Mouse (Mus musculus): ENCODE measurements around the gene Cyp2g1.

DNA sequence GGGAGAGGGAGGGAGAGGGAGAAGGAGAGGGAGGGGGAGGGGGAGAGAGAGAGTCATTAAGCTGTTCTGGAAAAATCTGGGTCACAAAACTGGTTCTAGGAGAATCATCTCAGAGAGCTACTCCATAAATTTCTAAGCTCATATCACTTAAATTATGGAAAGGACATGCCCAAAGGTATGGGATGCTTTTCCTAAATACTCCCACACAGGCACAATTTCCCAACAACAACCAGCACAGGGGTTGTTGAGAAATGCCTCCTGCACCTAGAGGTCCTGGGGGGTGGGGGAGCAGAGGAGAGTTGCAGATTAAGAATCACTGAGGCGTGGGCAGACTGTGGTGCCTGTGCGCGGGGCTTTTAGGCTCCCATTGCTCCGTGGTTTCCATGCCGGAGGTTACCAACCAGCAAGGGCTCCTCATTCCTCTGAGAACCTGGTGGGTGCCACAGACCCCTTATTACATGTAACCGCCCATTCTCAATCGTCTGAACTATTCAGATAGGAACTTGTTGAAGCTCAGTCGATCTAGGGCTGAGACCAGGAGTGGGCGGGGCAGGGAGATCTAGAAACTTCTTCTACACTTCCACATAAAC is 38.7 kb upstream of the Cyp2g1 start:
- TF ChIP-seq GATA1 (IDR thresholded peaks at IDR 0.05; ENCODE audit: low read length) = no peak
- no peak for TF ChIP-seq TAL1 (IDR thresholded peaks at IDR 0.05; ENCODE audit: low read length)

All from erythroblast, embryonic 14.5 days (primary cell).